Mouse (Mus musculus) ES-E14 (cell line): Measurements from ENCODE around the gene Gart.

Experiments
- CHD2 ChIP-seq: IDR thresholded peaks from 2 replicates; pipeline ENCODE4 v1.6.1; 2014; ENCODE audit warnings: mild to moderate bottlenecking, low read depth, low read length, inconsistent platforms
- HCFC1 ChIP-seq: IDR thresholded peaks from 2 replicates; pipeline ENCODE4 v1.6.1; 2012; ENCODE audit warnings: low read length, inconsistent platforms, borderline replicate concordance; ENCODE audit not compliant: insufficient read depth
- MAFK ChIP-seq: IDR thresholded peaks from 2 replicates; pipeline ENCODE4 v1.6.1; 2014; ENCODE audit warnings: mild to moderate bottlenecking, low read depth, low read length, inconsistent platforms; ENCODE audit not compliant: insufficient read depth
- ZC3H11A ChIP-seq: IDR thresholded peaks from 2 replicates; pipeline ENCODE4 v1.6.1; 2012; ENCODE audit warnings: low read depth, mild to moderate bottlenecking, inconsistent platforms, low read length, borderline replicate concordance
- ZNF384 ChIP-seq: IDR thresholded peaks from 2 replicates; pipeline ENCODE4 v1.6.1; 2012; ENCODE audit warnings: low read depth, low read length, inconsistent platforms

DNA sequence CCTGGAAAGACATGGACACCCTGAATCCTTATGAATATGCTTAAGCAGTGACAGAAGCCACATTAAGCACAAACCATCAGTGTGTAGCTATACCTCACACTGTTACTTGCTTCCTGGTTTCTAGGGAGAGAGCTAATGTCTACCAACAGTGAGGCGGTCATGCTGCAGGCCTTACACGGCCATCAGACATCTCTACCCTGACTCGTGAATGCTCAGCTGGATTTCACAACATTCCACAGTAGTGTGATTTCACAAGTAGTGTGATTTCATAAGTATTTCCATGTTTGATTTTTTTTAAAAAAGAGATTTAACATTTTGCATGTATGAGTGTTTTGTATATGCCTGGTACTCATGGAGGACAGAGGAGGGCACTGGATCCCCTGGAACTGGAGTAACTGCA, 18.1 kb downstream of the Gart start:
- TF ChIP-seq HCFC1 (no peak), CHD2 (no peak), MAFK (no peak), ZC3H11A (no peak), ZNF384 (no peak)
